Mouse (Mus musculus): ENCODE data around the gene Atmin. TPM values are rescaled to one million over a fixed set of nuclear protein-coding genes. Genes with fewer than 3 reads are reported as not detected.

The Atmin gene
- total RNA-seq, 2 experiments from 2014 or later = 10.9 to 12.2 TPM

Other genes starting within 250 kb of the Atmin start
- gene Cdyl2, start 210.4 kb upstream of the Atmin start, total RNA-seq (2021) = 1 to 10 TPM; 4.0 to 4.7 TPM
- gene Cmc2, start 21.9 kb upstream of the Atmin start, total RNA-seq (2021) = 10 to 100 TPM; 25.3 to 27.7 TPM
- gene Cenpn, start 21.7 kb upstream of the Atmin start, total RNA-seq (2021) = 1 to 10 TPM; 1.9 to 2.1 TPM
- under 1 TPM; 0.14 to 0.24 TPM for gene 1700030J22Rik, start 35.6 kb downstream of the Atmin start, total RNA-seq (2021)
- gene Gcsh, start 50.1 kb downstream of the Atmin start, total RNA-seq (2021) = 10 to 100 TPM; 41.5 to 42.2 TPM
- under 1 TPM; 0.04 to 0.09 TPM for gene Pkd1l2, start 139.1 kb downstream of the Atmin start, total RNA-seq (2021)
- under 1 TPM in 1 of 2 experiments, not detected in 1; 0.13 TPM for gene Bco1, start 152.5 kb downstream of the Atmin start, total RNA-seq (2021)
- 1 to 10 TPM; 4.1 to 4.6 TPM for gene Gan, start 214.7 kb downstream of the Atmin start, total RNA-seq (2021)